Mouse (Mus musculus) frontal cortex, postnatal 14 days (tissue): ENCODE measurements around the gene Tnrc6b.

Experiments
- DNase-seq, 2 experiments: peaks; one replicate each; pipeline ENCODE4 v3.0.0; 2022; ENCODE audit warnings: low spot score in 2 of 2

The Tnrc6b gene

GRCm38 (mm10) chr15:80969371-80969770 lies 258.3 kb downstream of the Tnrc6b start:
- DNase-seq, result no peak

GRCm38 (mm10) chr15:80974311-80974710 lies 263.2 kb downstream of the Tnrc6b start:
- no peak for DNase-seq

- DNase-seq, result no peak
Measured at GRCm38 (mm10) chr15:80975666-80976065, 264.6 kb downstream of the Tnrc6b start.

GRCm38 (mm10) chr15:80977620-80978334 lies 266.7 kb downstream of the Tnrc6b start, which contains the start of gene Sgsm3:
Sgsm3 (plus strand) TSS chr15:80977765.
- DNase-seq, result peak; percentile 74 to 77

- DNase-seq, result no peak
Measured at GRCm38 (mm10) chr15:80979611-80980010, 268.5 kb downstream of the Tnrc6b start.

- DNase-seq, result no peak
Measured at GRCm38 (mm10) chr15:80981176-80981575, 270.1 kb downstream of the Tnrc6b start.

- no peak for DNase-seq
Measured at GRCm38 (mm10) chr15:80983264-80983663, 272.2 kb downstream of the Tnrc6b start.

GRCm38 (mm10) chr15:80988331-80988730 lies 277.2 kb downstream of the Tnrc6b start:
- DNase-seq, result no peak

GRCm38 (mm10) chr15:80989712-80990111 lies 278.6 kb downstream of the Tnrc6b start:
- DNase-seq, result no peak
